Mouse (Mus musculus) thymus, postnatal 36 days (tissue): ENCODE results near the gene Mapk13.
"Not testable (repeated sequence)": the region's sequence is repeated elsewhere in the genome, so short reads cannot be mapped to it uniquely, and the experiment has no call there.

Experiments used
- DNase-seq, 2 experiments: peaks; one replicate each; pipeline ENCODE4 v3.0.0; 2022; ENCODE audit warnings: mixed read lengths in 2 of 2

Mapk13 gene

GRCm38 (mm10) chr17:28816326-28816725, 47.2 kb downstream of the Mapk13 start:
- DNase-seq: not testable (repeated sequence)

- no peak for DNase-seq
These were observed 48.0 kb downstream of the Mapk13 start for GRCm38 (mm10) chr17:28816875-28817811.

- no peak for DNase-seq
These were observed 51.1 kb downstream of the Mapk13 start for GRCm38 (mm10) chr17:28820189-28820588.

GRCm38 (mm10) chr17:28823004-28823745, 54.1 kb downstream of the Mapk13 start:
- no peak for DNase-seq

- DNase-seq: no peak
These were observed 54.7 kb downstream of the Mapk13 start for GRCm38 (mm10) chr17:28823749-28824148.

GRCm38 (mm10) chr17:28824896-28825295, 55.8 kb downstream of the Mapk13 start:
- no peak for DNase-seq

GRCm38 (mm10) chr17:28825359-28826041, 56.4 kb downstream of the Mapk13 start:
- no peak for DNase-seq

- DNase-seq: no peak
These were observed 58.7 kb downstream of the Mapk13 start for GRCm38 (mm10) chr17:28827665-28828231.

GRCm38 (mm10) chr17:28829120-28829519, 60.0 kb downstream of the Mapk13 start:
- no peak for DNase-seq
